26 mouse cellular contexts compared by ENCODE assay signal in the genomic region with DNA sequence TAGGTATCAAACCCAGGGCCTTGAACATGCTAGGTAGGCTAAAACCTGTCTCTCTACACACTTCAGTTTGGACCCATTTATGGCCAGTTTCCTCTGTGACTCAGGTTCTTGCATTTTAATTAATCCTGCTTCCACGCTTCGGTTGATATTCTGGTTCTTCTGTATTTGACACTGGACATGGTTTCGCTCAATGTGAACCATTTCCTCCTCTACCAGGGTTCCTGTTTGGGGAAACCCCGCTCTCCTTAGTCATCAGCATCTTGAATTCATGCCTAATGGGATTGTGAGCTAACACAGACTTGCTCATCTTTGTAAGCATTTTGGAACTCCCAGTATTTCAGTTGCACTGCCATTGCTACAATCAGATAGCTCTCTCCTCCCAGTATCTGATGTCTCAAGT. TPM values are rescaled to one million over a fixed set of nuclear protein-coding genes. Genes with fewer than 3 reads are reported as not detected.
A peak's percentile ranks its signal among the peaks of the same experiment; 100 is the strongest.
DNase-seq lines count a peak whose midpoint lies in the region; ATAC-seq and TF ChIP-seq lines count a peak whose summit lies in the region.
"Had no signal": no experiment of that assay in that cellular context is flagged by ENCODE, and none has a peak within 500 bp of the region (broad histone marks: within the 10 kb centered on the region; RNA-seq: fewer than 3 reads in every experiment).

No protein-coding gene starts in this region.

- H3K36me3 ChIP-seq in stomach, postnatal 0 days (ENCODE audit: control insufficient read depth, insufficient read depth, low read length): no peaks in the 10 kb centered on the region
- H3K36me3 ChIP-seq: embryonic facial prominence, embryonic 13.5 days; embryonic facial prominence, embryonic 15.5 days; forebrain, embryonic 10.5 days; forebrain, embryonic 15.5 days; G1E had no signal

- peak; percentile 71 for ATAC-seq in Patski
- ATAC-seq in stomach, postnatal 0 days (ENCODE audit: low FRiP score, low TSS enrichment): no peak
- ATAC-seq: forebrain, embryonic 13.5 days; forebrain, embryonic 15.5 days; forebrain, postnatal 0 days had no signal

- CTCF ChIA-PET in Patski (lab: Charles Lee): interaction anchor here (1.2 kb wide), 1 partner anchor 61 kb away, joined by 4 read pairs; no protein-coding TSS in a partner anchor

- H3K27me3 ChIP-seq in Patski: no peaks in the 10 kb centered on the region
- H3K27me3 ChIP-seq in stomach, postnatal 0 days (ENCODE audit: control insufficient read depth, insufficient read depth, low read length): no peaks in the 10 kb centered on the region
- H3K27me3 ChIP-seq: embryonic facial prominence, embryonic 13.5 days; embryonic facial prominence, embryonic 15.5 days; forebrain, embryonic 13.5 days; forebrain, embryonic 15.5 days had no signal

- no peak overlapping the region for H3K4me3 ChIP-seq in stomach, postnatal 0 days (ENCODE audit: low read depth, low read length)
- H3K4me3 ChIP-seq: embryonic facial prominence, embryonic 13.5 days; embryonic facial prominence, embryonic 15.5 days; erythroblast, embryonic 14.5 days; forebrain, embryonic 10.5 days; forebrain, embryonic 13.5 days; forebrain, embryonic 15.5 days had no signal

- no peaks in the 10 kb centered on the region for H3K4me1 ChIP-seq in stomach, postnatal 0 days (replicated peaks; ENCODE audit: control insufficient read depth, insufficient read depth)
- H3K4me1 ChIP-seq: embryonic facial prominence, embryonic 13.5 days; embryonic facial prominence, embryonic 15.5 days; forebrain, embryonic 10.5 days; forebrain, embryonic 13.5 days; forebrain, embryonic 15.5 days had no signal

- DNase-seq in heart, adult 11 months: peak; percentile 33
- DNase-seq in heart, adult 8-10 months (ENCODE audit: low spot score): no peak
- peak; percentile 26 for DNase-seq in Muller cell, postnatal 12 days (ENCODE audit: inconsistent ontology term)
- peak; percentile 86 for DNase-seq in Patski (ENCODE audit: low read depth, low spot score)
- no peak for DNase-seq in stomach, postnatal 0 days (ENCODE audit: low spot score)
- no peak for DNase-seq in left cerebral cortex, postnatal 25 days (ENCODE audit: low spot score in 2 of 2)
- DNase-seq: adrenal gland, adult 2 months; adrenal gland, postnatal 10 days; adrenal gland, postnatal 25 days; cerebellum, adult 11 months; cerebellum, adult 18-20 months; cerebellum, adult 8-10 months; cerebellum, adult 9-11 months; cerebellum, postnatal 14 days; cerebellum, postnatal 36 days; embryo, embryonic 11 days; forebrain, postnatal 0 days had no signal

- in situ Hi-C loops in Patski (cut with MboI; ENCODE audit: low pct_unique_long_range_greater_than_20kb): no loop called here

- WGBS in stomach, postnatal 0 days: 55% methylated on average over 4 of the region's 4 CpGs

- POLR2A ChIA-PET in Patski (lab: Charles Lee): no interaction called here

- no peak overlapping the region for H3K4me2 ChIP-seq in stomach, postnatal 0 days (replicated peaks; ENCODE audit: low read depth)
- H3K4me2 ChIP-seq: embryonic facial prominence, embryonic 13.5 days; embryonic facial prominence, embryonic 15.5 days; forebrain, embryonic 13.5 days; forebrain, embryonic 15.5 days had no signal

- intact Hi-C loops in left cerebral cortex, postnatal 25 days (cut with DNase I): no loop called here

- no peak for TF ChIP-seq EP300 in stomach, postnatal 0 days (optimal IDR thresholded peaks at IDR 0.05)

- H3K9ac ChIP-seq in stomach, postnatal 0 days (ENCODE audit: low read length): no peak overlapping the region
- H3K9ac ChIP-seq: embryonic facial prominence, embryonic 13.5 days; embryonic facial prominence, embryonic 15.5 days; forebrain, embryonic 13.5 days; forebrain, embryonic 15.5 days; forebrain, postnatal 0 days had no signal

- no peak for TF ChIP-seq CTCF in Patski (IDR thresholded peaks at IDR 0.05)
- TF ChIP-seq CTCF in stomach, postnatal 0 days (IDR thresholded peaks at IDR 0.05; ENCODE audit: low read depth): no peak

- H3K9me3 ChIP-seq in stomach, postnatal 0 days (ENCODE audit: control insufficient read depth, low read length): no peaks in the 10 kb centered on the region
- H3K9me3 ChIP-seq: embryonic facial prominence, embryonic 13.5 days; embryonic facial prominence, embryonic 15.5 days; forebrain, embryonic 10.5 days; forebrain, embryonic 13.5 days; forebrain, embryonic 15.5 days; G1E had no signal

- no peak overlapping the region for H3K27ac ChIP-seq in stomach, postnatal 0 days (replicated peaks)
- H3K27ac ChIP-seq: embryonic facial prominence, embryonic 13.5 days; embryonic facial prominence, embryonic 15.5 days; forebrain, embryonic 10.5 days; forebrain, embryonic 13.5 days; forebrain, embryonic 15.5 days had no signal

RNA-seq across cellular contexts. Expression of a gene that starts 8.7 kb away (rescaled TPM):
- total RNA-seq in heart, adult 8-10 months (2022): under 1 TPM; 0.19 to 0.57 (median 0.41) TPM
- 0.04 TPM for polyA plus RNA-seq in Patski (2021)
- polyA plus RNA-seq in stomach, postnatal 0 days (2015; fragmentation: Nextera tagmentation; extraction: Ambion mirVana): 6.6 and 7.4 TPM in 2 replicates
- under 1 TPM in 1 of 2 experiments, not detected in 1; 0.07 TPM for total RNA-seq in left cerebral cortex, postnatal 25 days (2021)
- total RNA-seq: adrenal gland, adult 2 months; adrenal gland, postnatal 25 days; common myeloid progenitor, adult 5-6 weeks had no signal
- polyA plus RNA-seq: adrenal gland, adult 2 months; embryonic facial prominence, embryonic 11.5 days; erythroblast, embryonic 14.5 days; forebrain, embryonic 10.5 days; forebrain, embryonic 15.5 days; G1E had no signal

Comparison
In these comparisons a context has a peak if more than half of its experiments do, and no peak if none do; other contexts are left out.
1. DNase-seq: peak in heart, adult 11 months (single experiment), Muller cell, postnatal 12 days (single experiment) and Patski (single experiment); none in heart, adult 8-10 months (single experiment), stomach, postnatal 0 days (single experiment) and left cerebral cortex, postnatal 25 days (0 of 2).